Mouse (Mus musculus): Measurements from ENCODE around the gene Tet3. TPM values are rescaled to one million over a fixed set of nuclear protein-coding genes. Genes with fewer than 3 reads are reported as not detected.

Tet3 gene
- total RNA-seq, 1 experiment = 6.0 TPM

DNA sequence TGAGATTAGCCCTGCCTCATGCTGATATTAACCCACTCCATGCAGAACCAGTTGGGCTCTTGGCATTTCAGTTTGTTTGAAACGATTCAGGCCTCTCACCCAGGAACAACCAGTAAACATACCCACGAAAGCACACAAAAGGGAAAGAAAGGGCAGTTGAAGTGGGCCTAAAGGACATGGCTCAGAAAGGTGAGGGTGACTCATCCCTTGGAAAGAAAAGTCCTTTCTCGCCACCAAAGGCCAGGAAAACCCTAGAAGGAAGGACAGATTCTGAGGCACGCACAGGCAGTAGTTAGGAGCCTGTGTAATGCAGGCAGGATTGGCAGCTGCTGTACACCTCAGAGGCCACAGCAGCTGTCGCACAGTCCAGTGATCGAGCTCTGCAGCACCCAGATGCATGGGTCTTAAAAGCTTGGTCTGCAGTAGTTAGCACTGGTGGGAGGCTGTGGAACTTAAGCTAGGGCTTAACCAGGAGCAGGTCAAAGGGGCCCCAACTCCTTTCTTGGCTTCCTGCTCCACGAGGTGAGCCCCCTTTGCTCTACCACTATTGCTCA, 53.3 kb downstream of the Tet3 start:
- no peak overlapping the region for H3K4me3 ChIP-seq (ENCODE audit: insufficient read depth in 1 of 2, low read depth in 1 of 2, low read length in 2 of 2, poor library complexity in 1 of 2, severe bottlenecking in 1 of 2)
- no peaks in the 10 kb centered on the region for H3K9me3 ChIP-seq (ENCODE audit: control insufficient read depth, insufficient read depth, low read depth, low read length)
- no peak overlapping the region for H3K9ac ChIP-seq (ENCODE audit: insufficient read depth, low read depth, low read length, poor library complexity, severe bottlenecking)
- in situ Hi-C loops (cut with MboI; ENCODE audit: low sequenced_read_pairs in 2 of 2, unreplicated experiment in 2 of 2) = no loop called here
- no peak for DNase-seq (ENCODE audit: low read depth, low spot score)
- H3K36me3 ChIP-seq (ENCODE audit: control insufficient read depth, insufficient read depth, low read length, poor library complexity, severe bottlenecking) = no peaks in the 10 kb centered on the region; the same call in 1 of the 2 replicates
- H3K27ac ChIP-seq (ENCODE audit: insufficient read depth, low read depth, low read length, poor library complexity, severe bottlenecking) = no peak overlapping the region
- no peaks in the 10 kb centered on the region for H3K4me1 ChIP-seq (ENCODE audit: control insufficient read depth in 2 of 2, insufficient read depth in 2 of 2, low read length in 2 of 2, poor library complexity in 1 of 2)
- TF ChIP-seq ZC3H11A (IDR thresholded peaks at IDR 0.05; ENCODE audit: borderline replicate concordance, low read depth, low read length) (no peak), ZNF384 (IDR thresholded peaks at IDR 0.05; ENCODE audit: low read depth, low read length) (no peak), HCFC1 (IDR thresholded peaks at IDR 0.05; ENCODE audit: borderline replicate concordance, insufficient read depth, low read length) (no peak), MAFK (IDR thresholded peaks at IDR 0.05; ENCODE audit: insufficient read depth, low read depth, low read length) (no peak), CHD2 (IDR thresholded peaks at IDR 0.05; ENCODE audit: low read depth, low read length) (no peak)

DNA sequence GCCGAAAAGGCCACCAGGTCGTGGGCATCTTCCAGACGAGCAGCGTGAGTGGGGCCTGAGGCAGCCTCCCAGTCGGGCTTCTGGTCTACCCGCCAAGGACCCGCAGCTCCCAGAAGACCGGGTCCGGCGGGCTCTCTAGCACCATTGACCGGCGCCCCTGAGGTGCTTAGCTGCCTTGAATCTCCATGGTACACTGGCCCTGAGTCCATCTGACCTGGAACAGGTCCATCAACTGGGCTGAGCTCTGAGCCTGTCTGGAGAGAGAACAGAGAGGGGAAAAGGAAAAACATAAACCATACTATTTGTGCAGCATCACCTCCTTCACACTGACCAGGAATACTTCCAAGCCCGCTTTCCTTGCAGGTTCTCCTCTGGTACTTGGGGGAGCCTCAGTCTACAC, 54.3 kb downstream of the Tet3 start:
- DNase-seq (ENCODE audit: low read depth, low spot score) = no peak

GRCm38 (mm10) chr6:83403481-83403880, 55.4 kb downstream of the Tet3 start:
- TF ChIP-seq CHD2 (IDR thresholded peaks at IDR 0.05; ENCODE audit: low read depth, low read length) (no peak), ZNF384 (IDR thresholded peaks at IDR 0.05; ENCODE audit: low read depth, low read length) (no peak), HCFC1 (IDR thresholded peaks at IDR 0.05; ENCODE audit: borderline replicate concordance, insufficient read depth, low read length) (no peak)
- no peak for DNase-seq (ENCODE audit: low read depth, low spot score)
- H3K9me3 ChIP-seq (ENCODE audit: control insufficient read depth, insufficient read depth, low read depth, low read length) = no peaks in the 10 kb centered on the region
- in situ Hi-C loops (cut with MboI; ENCODE audit: low sequenced_read_pairs in 2 of 2, unreplicated experiment in 2 of 2) = no loop called here
- no peaks in the 10 kb centered on the region; the same call in 1 of the 2 replicates for H3K36me3 ChIP-seq (ENCODE audit: control insufficient read depth, insufficient read depth, low read length, poor library complexity, severe bottlenecking)
- H3K9ac ChIP-seq (ENCODE audit: insufficient read depth, low read depth, low read length, poor library complexity, severe bottlenecking) = no peak overlapping the region
- no peak overlapping the region for H3K4me3 ChIP-seq (ENCODE audit: insufficient read depth in 1 of 2, low read depth in 1 of 2, low read length in 2 of 2, poor library complexity in 1 of 2, severe bottlenecking in 1 of 2)
- H3K27ac ChIP-seq (ENCODE audit: insufficient read depth, low read depth, low read length, poor library complexity, severe bottlenecking) = no peak overlapping the region
- no peaks in the 10 kb centered on the region for H3K4me1 ChIP-seq (ENCODE audit: control insufficient read depth in 2 of 2, insufficient read depth in 2 of 2, low read length in 2 of 2, poor library complexity in 1 of 2)

More for the DNA sequence above, 54.3 kb downstream of the Tet3 start:
- H3K4me3 ChIP-seq (ENCODE audit: insufficient read depth in 1 of 2, low read depth in 1 of 2, low read length in 2 of 2, poor library complexity in 1 of 2, severe bottlenecking in 1 of 2) = no peak overlapping the region
- in situ Hi-C loops (cut with MboI; ENCODE audit: low sequenced_read_pairs in 2 of 2, unreplicated experiment in 2 of 2) = no loop called here
- no peaks in the 10 kb centered on the region for H3K4me1 ChIP-seq (ENCODE audit: control insufficient read depth in 2 of 2, insufficient read depth in 2 of 2, low read length in 2 of 2, poor library complexity in 1 of 2)
- H3K9ac ChIP-seq (ENCODE audit: insufficient read depth, low read depth, low read length, poor library complexity, severe bottlenecking) = no peak overlapping the region
- no peak overlapping the region for H3K27ac ChIP-seq (ENCODE audit: insufficient read depth, low read depth, low read length, poor library complexity, severe bottlenecking)
- no peaks in the 10 kb centered on the region for H3K9me3 ChIP-seq (ENCODE audit: control insufficient read depth, insufficient read depth, low read depth, low read length)
- no peaks in the 10 kb centered on the region; the same call in 1 of the 2 replicates for H3K36me3 ChIP-seq (ENCODE audit: control insufficient read depth, insufficient read depth, low read length, poor library complexity, severe bottlenecking)
- TF ChIP-seq CHD2 (IDR thresholded peaks at IDR 0.05; ENCODE audit: low read depth, low read length) (no peak), MAFK (IDR thresholded peaks at IDR 0.05; ENCODE audit: insufficient read depth, low read depth, low read length) (no peak), ZNF384 (IDR thresholded peaks at IDR 0.05; ENCODE audit: low read depth, low read length) (no peak), HCFC1 (IDR thresholded peaks at IDR 0.05; ENCODE audit: borderline replicate concordance, insufficient read depth, low read length) (no peak), ZC3H11A (IDR thresholded peaks at IDR 0.05; ENCODE audit: borderline replicate concordance, low read depth, low read length) (no peak)

DNA sequence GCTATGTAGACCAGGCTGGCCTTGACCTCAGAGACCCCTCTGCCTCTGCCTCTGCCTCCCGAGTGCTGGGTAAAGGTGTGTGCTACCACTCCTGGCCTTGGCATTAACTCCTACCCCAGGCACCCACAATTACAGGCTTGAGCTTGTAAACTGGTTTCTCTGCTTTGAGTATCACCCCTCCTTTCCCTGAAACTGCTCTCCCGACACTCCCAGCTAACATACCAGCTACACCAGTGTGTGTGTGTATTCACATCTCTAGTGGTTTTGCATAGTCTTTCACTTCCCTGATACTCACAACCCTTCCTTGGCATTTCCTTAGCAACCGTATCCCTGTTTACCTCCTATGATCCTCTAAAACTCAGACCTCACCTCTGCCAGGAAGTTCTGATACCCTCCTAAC, 59.1 kb downstream of the Tet3 start:
- Histone ChIP-seq H3K9ac (ENCODE audit: insufficient read depth, low read depth, low read length, poor library complexity, severe bottlenecking) (no peak overlapping the region), H3K4me1 (ENCODE audit: control insufficient read depth in 2 of 2, insufficient read depth in 2 of 2, low read length in 2 of 2, poor library complexity in 1 of 2) (no peaks in the 10 kb centered on the region), H3K4me3 (ENCODE audit: insufficient read depth in 1 of 2, low read depth in 1 of 2, low read length in 2 of 2, poor library complexity in 1 of 2, severe bottlenecking in 1 of 2) (no peak overlapping the region), H3K9me3 (ENCODE audit: control insufficient read depth, insufficient read depth, low read depth, low read length) (no peaks in the 10 kb centered on the region), H3K36me3 (ENCODE audit: control insufficient read depth, insufficient read depth, low read length, poor library complexity, severe bottlenecking) (no peaks in the 10 kb centered on the region; the same call in 1 of the 2 replicates), H3K27ac (ENCODE audit: insufficient read depth, low read depth, low read length, poor library complexity, severe bottlenecking) (no peak overlapping the region)
- no peak for TF ChIP-seq HCFC1 (IDR thresholded peaks at IDR 0.05; ENCODE audit: borderline replicate concordance, insufficient read depth, low read length)
- TF ChIP-seq CHD2 (IDR thresholded peaks at IDR 0.05; ENCODE audit: low read depth, low read length) = no peak
- TF ChIP-seq ZNF384 (IDR thresholded peaks at IDR 0.05; ENCODE audit: low read depth, low read length) = no peak
- no peak for TF ChIP-seq MAFK (IDR thresholded peaks at IDR 0.05; ENCODE audit: insufficient read depth, low read depth, low read length)
- in situ Hi-C loops (cut with MboI; ENCODE audit: low sequenced_read_pairs in 2 of 2, unreplicated experiment in 2 of 2) = no loop called here
- DNase-seq (ENCODE audit: low read depth, low spot score) = no peak

- Histone ChIP-seq H3K9me3 (ENCODE audit: control insufficient read depth, insufficient read depth, low read depth, low read length) (no peaks in the 10 kb centered on the region), H3K9ac (ENCODE audit: insufficient read depth, low read depth, low read length, poor library complexity, severe bottlenecking) (no peak overlapping the region), H3K36me3 (ENCODE audit: control insufficient read depth, insufficient read depth, low read length, poor library complexity, severe bottlenecking) (no peaks in the 10 kb centered on the region), H3K4me1 (ENCODE audit: control insufficient read depth in 2 of 2, insufficient read depth in 2 of 2, low read length in 2 of 2, poor library complexity in 1 of 2) (no peaks in the 10 kb centered on the region), H3K27ac (ENCODE audit: insufficient read depth, low read depth, low read length, poor library complexity, severe bottlenecking) (no peak overlapping the region), H3K4me3 (ENCODE audit: insufficient read depth in 1 of 2, low read depth in 1 of 2, low read length in 2 of 2, poor library complexity in 1 of 2, severe bottlenecking in 1 of 2) (no peak overlapping the region)
- no peak for DNase-seq (ENCODE audit: low read depth, low spot score)
- TF ChIP-seq ZNF384 (IDR thresholded peaks at IDR 0.05; ENCODE audit: low read depth, low read length) (no peak), ZC3H11A (IDR thresholded peaks at IDR 0.05; ENCODE audit: borderline replicate concordance, low read depth, low read length) (no peak), MAFK (IDR thresholded peaks at IDR 0.05; ENCODE audit: insufficient read depth, low read depth, low read length) (no peak), CHD2 (IDR thresholded peaks at IDR 0.05; ENCODE audit: low read depth, low read length) (no peak), HCFC1 (IDR thresholded peaks at IDR 0.05; ENCODE audit: borderline replicate concordance, insufficient read depth, low read length) (no peak)
- in situ Hi-C loops (cut with MboI; ENCODE audit: low sequenced_read_pairs in 2 of 2, unreplicated experiment in 2 of 2) = no loop called here
Measured at GRCm38 (mm10) chr6:83397728-83398127, 61.2 kb downstream of the Tet3 start.

Data from ES-E14 (cell line).